Mouse (Mus musculus): Measurements from ENCODE around the gene Nox1. TPM values are rescaled to one million over a fixed set of nuclear protein-coding genes. Genes with fewer than 3 reads are reported as not detected.

The Nox1 gene
- total RNA-seq (2023), result 1 to 10 TPM in 1 of 2 experiments, not detected in 1; 1.0 TPM

DNA sequence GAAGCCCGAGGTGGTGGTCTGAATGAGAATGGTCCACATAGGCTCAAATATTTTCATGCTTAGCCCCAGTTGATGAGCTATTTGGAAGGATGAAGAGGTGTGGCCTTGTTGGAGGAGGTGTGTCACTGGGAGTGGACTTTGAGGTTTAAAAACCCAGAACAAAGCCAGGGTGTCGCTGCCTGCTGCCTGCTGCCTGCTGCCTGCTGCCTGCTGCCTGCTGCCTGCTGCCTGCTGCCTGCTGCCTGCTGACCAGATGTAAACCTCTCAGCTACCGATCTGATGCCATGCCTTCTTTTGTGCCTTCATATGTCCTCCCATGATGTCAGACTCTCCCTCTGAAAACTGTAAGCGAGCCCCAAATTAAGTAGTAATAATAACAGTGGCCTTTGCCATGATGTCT is at the start of gene Nox1:
TSS of gene Nox1 (minus strand) at position 101 of the 400 bp plus-strand sequence.

DNA sequence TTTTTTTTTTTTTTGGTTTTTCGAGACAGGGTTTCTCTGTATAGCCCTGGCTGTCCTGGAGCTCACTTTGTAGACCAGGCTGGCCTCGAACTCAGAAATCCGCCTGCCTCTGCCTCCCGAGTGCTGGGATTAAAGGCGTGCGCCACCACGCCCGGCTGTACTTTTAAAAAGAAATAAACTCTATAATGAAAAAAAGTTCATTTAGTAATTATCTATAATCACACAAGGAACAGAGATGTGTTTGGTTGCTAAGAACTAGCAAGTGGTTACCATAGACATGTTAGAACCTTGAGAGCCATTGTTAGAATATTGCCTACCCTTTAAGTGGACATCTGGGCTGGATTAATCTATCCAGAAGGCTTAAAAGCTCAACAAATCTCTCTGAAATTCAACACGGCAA is 34.6 kb downstream of the Nox1 start, which contains the start of gene Arl13a:
TSS of gene Arl13a (plus strand) at position 301 of the 400 bp plus-strand sequence.

DNA sequence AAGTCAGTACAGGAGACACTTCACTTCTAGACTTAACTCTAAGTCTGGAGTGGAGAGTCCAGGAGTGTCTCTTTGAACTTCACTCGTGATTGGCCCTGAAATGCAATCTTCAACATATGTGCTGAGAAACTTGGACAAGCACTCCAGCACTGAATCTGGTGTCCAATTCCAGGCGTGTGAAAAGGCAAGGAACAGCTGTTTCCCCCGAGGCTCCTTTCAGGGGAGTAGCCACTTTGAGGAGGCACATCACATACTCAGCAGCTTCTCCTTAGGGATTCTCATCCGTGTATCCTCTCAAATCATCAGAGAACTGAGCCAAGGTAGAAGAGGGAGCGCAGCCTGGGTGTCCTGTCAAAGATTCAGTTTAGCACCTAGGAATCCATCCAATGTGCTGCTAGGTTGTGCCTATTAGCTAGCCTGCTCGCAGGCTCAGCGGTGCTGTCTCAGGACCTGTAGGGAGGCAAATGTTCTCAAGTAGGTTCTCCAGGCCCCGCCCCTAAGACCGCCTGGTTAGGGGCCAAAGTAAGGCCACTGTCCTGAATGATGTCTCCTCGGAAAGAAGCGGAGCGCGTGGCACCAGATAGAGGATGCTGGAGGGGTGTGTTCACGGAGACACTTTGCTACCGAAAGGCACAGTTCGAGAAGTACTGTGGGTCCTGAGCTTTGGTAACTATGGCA is 59.6 kb downstream of the Nox1 start, which contains the start of gene Xkrx:
TSS of gene Xkrx (minus strand) at position 34 of the 678 bp plus-strand sequence.

DNA sequence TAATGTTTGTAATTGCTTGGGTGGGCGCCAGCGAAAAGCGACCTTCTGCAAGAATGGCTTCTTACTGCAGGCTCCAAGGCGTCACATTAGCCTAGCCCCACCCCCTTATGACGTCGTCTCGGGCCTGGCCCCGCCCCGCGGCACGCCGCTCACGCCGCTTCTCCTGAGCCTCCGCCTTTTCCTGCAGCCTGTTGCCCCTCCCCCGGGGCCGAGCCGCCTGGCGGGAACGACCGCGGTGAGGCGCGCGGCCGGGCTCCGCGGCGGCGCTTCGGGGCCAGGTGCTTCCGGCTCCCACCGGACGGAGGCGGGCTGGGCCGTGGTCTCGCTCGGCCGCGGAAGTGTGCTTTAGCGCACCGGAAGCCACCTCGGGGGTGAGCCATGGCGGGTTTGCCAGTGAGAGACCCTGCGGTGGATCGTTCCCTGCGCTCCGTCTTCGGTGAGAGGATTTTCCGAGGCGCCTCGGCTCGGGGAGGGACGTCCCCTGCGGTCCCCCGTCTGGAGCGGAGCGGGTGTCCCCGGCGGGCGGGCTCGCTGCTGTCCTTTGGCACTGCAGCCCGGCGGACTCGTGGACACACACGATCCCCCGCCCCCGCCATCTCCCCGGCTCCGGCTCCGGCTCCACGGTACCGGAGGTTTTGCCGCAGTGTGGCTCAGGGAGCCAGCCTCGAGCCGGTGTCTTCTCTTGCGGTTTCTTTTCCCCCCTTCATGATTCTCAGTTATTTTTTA is 162.6 kb downstream of the Nox1 start, which contains the start of gene Cstf2:
TSS of gene Cstf2 (plus strand) at position 201 of the 726 bp plus-strand sequence.

Other genes starting within 250 kb of the Nox1 start
- 1 to 10 TPM in 1 of 2 experiments, not detected in 1; 1.1 TPM for gene Sytl4, start 240.1 kb downstream of the Nox1 start, total RNA-seq (2023)
- gene Cstf2, start 162.8 kb downstream of the Nox1 start, total RNA-seq (2023), result 10 to 100 TPM; 14.0 to 18.9 TPM
- gene Xkrx, start 59.9 kb downstream of the Nox1 start, total RNA-seq (2023), result 1 to 10 TPM in 1 of 2 experiments, under 1 TPM in 1; 0.36 to 1.8 TPM
- gene Arl13a, start 34.5 kb downstream of the Nox1 start, total RNA-seq (2023), result not detected
- gene Trmt2b, start 55.0 kb upstream of the Nox1 start, total RNA-seq (2023), result 10 to 100 TPM; 12.2 to 14.0 TPM
- gene Tmem35a, start 73.3 kb upstream of the Nox1 start, total RNA-seq (2023), result not detected
- gene Cenpi, start 86.1 kb upstream of the Nox1 start, total RNA-seq (2023), result under 1 TPM; 0.39 to 0.46 TPM
- gene Drp2, start 182.6 kb upstream of the Nox1 start, total RNA-seq (2023), result not detected

Measured in monocyte, adult 59 days (primary cell).